Mouse (Mus musculus): Measurements from ENCODE around the gene Ptprr. TPM values are rescaled to one million over a fixed set of nuclear protein-coding genes. Genes with fewer than 3 reads are reported as not detected.

The Ptprr gene
- polyA plus RNA-seq, 1 experiment from 2014 or later = 25.6 TPM

GRCm38 (mm10) chr10:116266561-116267433, 248.8 kb downstream of the Ptprr start:
- Histone ChIP-seq H3K27ac (ENCODE audit: low read depth, low read length) (no peak overlapping the region), H3K9ac (ENCODE audit: low read depth, low read length) (no peak overlapping the region), H3K27me3 (replicated peaks; ENCODE audit: control insufficient read depth, insufficient read depth, low read length) (no peaks in the 10 kb centered on the region), H3K4me1 (ENCODE audit: control insufficient read depth, insufficient read depth, low read depth, low read length) (no peaks in the 10 kb centered on the region), H3K9me3 (ENCODE audit: control insufficient read depth, low read length) (no peaks in the 10 kb centered on the region), H3K4me3 (ENCODE audit: low read length) (no peak overlapping the region), H3K36me3 (ENCODE audit: control insufficient read depth, insufficient read depth, low read length) (no peaks in the 10 kb centered on the region), H3K4me2 (ENCODE audit: low read length) (no peak overlapping the region)
- 85% methylated on average over 15 of the region's 15 CpGs for WGBS
- ATAC-seq = no peak

DNA sequence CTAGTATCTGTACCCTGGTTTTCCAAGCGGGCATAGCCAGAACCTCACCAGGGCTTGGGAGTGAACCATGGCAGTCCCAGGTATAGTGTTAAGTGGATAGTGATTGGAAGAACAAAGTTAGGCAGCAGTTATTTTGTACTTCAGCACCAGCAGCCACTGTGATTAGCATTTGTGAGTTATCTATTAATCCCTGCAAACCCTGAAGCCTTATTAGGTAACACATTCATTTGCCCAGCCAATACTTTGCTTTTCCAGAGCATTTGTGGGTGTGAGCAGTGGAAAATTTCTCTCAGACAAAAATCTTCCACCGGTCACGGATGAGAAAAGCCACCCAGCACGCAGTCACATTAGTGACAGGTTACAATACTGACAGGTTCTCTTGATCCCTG, 249.4 kb downstream of the Ptprr start:
- no peak for ATAC-seq
- Histone ChIP-seq H3K36me3 (ENCODE audit: control insufficient read depth, insufficient read depth, low read length) (no peaks in the 10 kb centered on the region), H3K27me3 (replicated peaks; ENCODE audit: control insufficient read depth, insufficient read depth, low read length) (no peaks in the 10 kb centered on the region), H3K27ac (ENCODE audit: low read depth, low read length) (no peak overlapping the region), H3K4me2 (ENCODE audit: low read length) (no peak overlapping the region), H3K9ac (ENCODE audit: low read depth, low read length) (no peak overlapping the region), H3K9me3 (ENCODE audit: control insufficient read depth, low read length) (no peaks in the 10 kb centered on the region), H3K4me1 (ENCODE audit: control insufficient read depth, insufficient read depth, low read depth, low read length) (no peaks in the 10 kb centered on the region), H3K4me3 (ENCODE audit: low read length) (no peak overlapping the region)
- 66% methylated on average over 4 of the region's 4 CpGs for WGBS

GRCm38 (mm10) chr10:116268343-116268742, 250.3 kb downstream of the Ptprr start:
- H3K27me3 ChIP-seq (replicated peaks; ENCODE audit: control insufficient read depth, insufficient read depth, low read length) = no peaks in the 10 kb centered on the region
- no peak for ATAC-seq
- H3K4me1 ChIP-seq (ENCODE audit: control insufficient read depth, insufficient read depth, low read depth, low read length) = no peaks in the 10 kb centered on the region
- H3K9ac ChIP-seq (ENCODE audit: low read depth, low read length) = no peak overlapping the region
- no peak overlapping the region for H3K4me2 ChIP-seq (ENCODE audit: low read length)
- H3K27ac ChIP-seq (ENCODE audit: low read depth, low read length) = no peak overlapping the region
- no peaks in the 10 kb centered on the region for H3K9me3 ChIP-seq (ENCODE audit: control insufficient read depth, low read length)
- no peaks in the 10 kb centered on the region for H3K36me3 ChIP-seq (ENCODE audit: control insufficient read depth, insufficient read depth, low read length)
- 60% methylated on average over 4 of the region's 4 CpGs for WGBS
- no peak overlapping the region for H3K4me3 ChIP-seq (ENCODE audit: low read length)

DNA sequence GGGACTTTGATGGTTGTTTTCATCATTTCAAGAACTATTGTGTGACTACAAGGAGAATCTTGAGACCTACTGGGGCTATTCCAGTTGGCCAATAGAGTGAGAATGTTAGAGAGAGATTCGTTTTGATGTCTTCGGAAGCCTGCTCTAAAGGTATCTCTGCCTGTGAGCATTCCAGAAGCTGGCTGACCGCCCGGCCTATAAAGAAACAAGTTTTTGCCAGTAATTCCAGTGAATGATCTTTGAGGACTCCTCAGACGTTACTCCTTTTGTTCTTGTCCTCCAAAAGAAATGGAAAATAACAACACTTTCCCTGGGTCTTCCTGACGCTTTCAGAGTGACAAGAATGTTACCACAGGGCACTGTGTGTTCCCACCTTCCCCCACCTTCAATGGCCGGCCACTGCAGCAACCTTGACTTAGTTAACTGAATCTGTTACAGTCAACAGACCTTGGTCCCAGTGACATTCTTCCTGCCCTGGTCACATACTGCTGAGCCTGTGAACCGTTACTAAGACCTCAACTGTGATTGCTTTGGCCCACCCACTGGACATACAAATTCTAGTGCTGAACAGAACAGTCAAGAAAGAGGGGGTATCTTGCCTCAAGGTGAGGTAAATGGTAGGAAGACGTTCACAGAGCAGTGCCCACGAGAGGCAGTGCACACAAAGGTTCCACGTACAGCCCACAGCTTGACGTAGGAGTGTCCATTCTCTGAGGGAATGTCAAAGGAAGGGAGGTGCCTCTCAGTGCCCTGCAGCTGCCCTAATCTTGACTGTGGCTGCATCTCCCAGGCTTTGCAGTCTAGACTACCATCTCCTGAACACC, 252.8 kb downstream of the Ptprr start:
- Histone ChIP-seq H3K27me3 (replicated peaks; ENCODE audit: control insufficient read depth, insufficient read depth, low read length) (no peaks in the 10 kb centered on the region), H3K9ac (ENCODE audit: low read depth, low read length) (no peak overlapping the region), H3K4me3 (ENCODE audit: low read length) (no peak overlapping the region), H3K36me3 (ENCODE audit: control insufficient read depth, insufficient read depth, low read length) (no peaks in the 10 kb centered on the region), H3K27ac (ENCODE audit: low read depth, low read length) (peak overlapping the region; percentile 55), H3K9me3 (ENCODE audit: control insufficient read depth, low read length) (no peaks in the 10 kb centered on the region), H3K4me1 (ENCODE audit: control insufficient read depth, insufficient read depth, low read depth, low read length) (no peaks in the 10 kb centered on the region), H3K4me2 (ENCODE audit: low read length) (no peak overlapping the region)
- 75% methylated on average over 12 of the region's 12 CpGs for WGBS
- no peak for ATAC-seq

GRCm38 (mm10) chr10:116271470-116271915, 253.5 kb downstream of the Ptprr start:
- no peak overlapping the region for H3K9ac ChIP-seq (ENCODE audit: low read depth, low read length)

GRCm38 (mm10) chr10:116272156-116272555, 254.1 kb downstream of the Ptprr start:
- Histone ChIP-seq H3K4me3 (ENCODE audit: low read length) (no peak overlapping the region), H3K9ac (ENCODE audit: low read depth, low read length) (no peak overlapping the region), H3K4me1 (ENCODE audit: control insufficient read depth, insufficient read depth, low read depth, low read length) (no peaks in the 10 kb centered on the region), H3K4me2 (ENCODE audit: low read length) (no peak overlapping the region), H3K36me3 (ENCODE audit: control insufficient read depth, insufficient read depth, low read length) (no peaks in the 10 kb centered on the region), H3K27ac (ENCODE audit: low read depth, low read length) (no peak overlapping the region), H3K9me3 (ENCODE audit: control insufficient read depth, low read length) (no peaks in the 10 kb centered on the region), H3K27me3 (replicated peaks; ENCODE audit: control insufficient read depth, insufficient read depth, low read length) (no peaks in the 10 kb centered on the region)
- ATAC-seq = no peak
- WGBS = 80% methylated on average over 2 of the region's 3 CpGs

More at GRCm38 (mm10) chr10:116271470-116271915, 253.5 kb downstream of the Ptprr start:
- H3K27me3 ChIP-seq (replicated peaks; ENCODE audit: control insufficient read depth, insufficient read depth, low read length) = no peaks in the 10 kb centered on the region
- no peak overlapping the region for H3K4me2 ChIP-seq (ENCODE audit: low read length)
- no peak overlapping the region for H3K27ac ChIP-seq (ENCODE audit: low read depth, low read length)
- no peaks in the 10 kb centered on the region for H3K9me3 ChIP-seq (ENCODE audit: control insufficient read depth, low read length)
- no peak overlapping the region for H3K4me3 ChIP-seq (ENCODE audit: low read length)
- no peaks in the 10 kb centered on the region for H3K36me3 ChIP-seq (ENCODE audit: control insufficient read depth, insufficient read depth, low read length)
- H3K4me1 ChIP-seq (ENCODE audit: control insufficient read depth, insufficient read depth, low read depth, low read length) = no peaks in the 10 kb centered on the region
- no peak for ATAC-seq
- WGBS = 91% methylated on average over 10 of the region's 10 CpGs

GRCm38 (mm10) chr10:116275280-116275679, 257.3 kb downstream of the Ptprr start, which contains the start of gene Ptprb:
Gene Ptprb, plus strand, starts transcription at chr10:116275523.
- no peaks in the 10 kb centered on the region for H3K27me3 ChIP-seq (replicated peaks; ENCODE audit: control insufficient read depth, insufficient read depth, low read length)
- no peak within 1 kb of the TSS for H3K9ac ChIP-seq (ENCODE audit: low read depth, low read length)
- H3K4me3 ChIP-seq (ENCODE audit: low read length) = no peak within 1 kb of the TSS
- no peaks in the 10 kb centered on the region for H3K9me3 ChIP-seq (ENCODE audit: control insufficient read depth, low read length)
- H3K36me3 ChIP-seq (ENCODE audit: control insufficient read depth, insufficient read depth, low read length) = no peaks in the 10 kb centered on the region
- no peak for ATAC-seq
- no peaks in the 10 kb centered on the region for H3K4me1 ChIP-seq (ENCODE audit: control insufficient read depth, insufficient read depth, low read depth, low read length)
- 76% methylated on average over 7 of the region's 7 CpGs for WGBS
- no peak within 1 kb of the TSS for H3K4me2 ChIP-seq (ENCODE audit: low read length)
- H3K27ac ChIP-seq (ENCODE audit: low read depth, low read length) = no peak within 1 kb of the TSS

- Histone ChIP-seq H3K36me3 (ENCODE audit: control insufficient read depth, insufficient read depth, low read length) (no peaks in the 10 kb centered on the region), H3K4me2 (ENCODE audit: low read length) (no peak overlapping the region), H3K9ac (ENCODE audit: low read depth, low read length) (no peak overlapping the region), H3K27me3 (replicated peaks; ENCODE audit: control insufficient read depth, insufficient read depth, low read length) (no peaks in the 10 kb centered on the region), H3K9me3 (ENCODE audit: control insufficient read depth, low read length) (no peaks in the 10 kb centered on the region), H3K4me1 (ENCODE audit: control insufficient read depth, insufficient read depth, low read depth, low read length) (no peaks in the 10 kb centered on the region), H3K27ac (ENCODE audit: low read depth, low read length) (no peak overlapping the region), H3K4me3 (ENCODE audit: low read length) (no peak overlapping the region)
- WGBS = 85% methylated on average over 7 of the region's 7 CpGs
- ATAC-seq = no peak
Measured at GRCm38 (mm10) chr10:116286697-116287344, 268.8 kb downstream of the Ptprr start.

DNA sequence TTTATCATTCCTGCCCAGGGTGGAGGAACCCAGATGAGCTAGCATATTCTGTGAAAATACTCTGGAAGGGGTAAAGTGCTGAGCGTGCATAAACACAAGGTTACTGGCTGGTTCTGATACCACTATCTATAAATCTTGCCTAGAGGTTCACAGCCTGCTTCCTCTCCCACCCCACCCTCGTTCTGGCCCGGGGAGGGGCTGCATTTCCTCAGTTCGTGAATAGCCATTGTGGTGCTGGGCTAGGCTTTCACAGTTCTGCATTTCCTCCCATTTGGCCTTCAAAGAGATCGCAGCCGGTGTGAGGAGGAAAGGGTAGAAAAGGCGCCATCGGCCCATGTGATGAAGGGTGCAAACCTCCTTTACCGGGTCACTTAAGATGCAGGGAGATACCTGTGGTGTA, 270.1 kb downstream of the Ptprr start:
- Histone ChIP-seq H3K27ac (ENCODE audit: low read depth, low read length) (no peak overlapping the region; the same call in 1 of the 2 replicates), H3K4me2 (ENCODE audit: low read length) (no peak overlapping the region), H3K4me1 (ENCODE audit: control insufficient read depth, insufficient read depth, low read depth, low read length) (no peaks in the 10 kb centered on the region), H3K9ac (ENCODE audit: low read depth, low read length) (no peak overlapping the region), H3K36me3 (ENCODE audit: control insufficient read depth, insufficient read depth, low read length) (no peaks in the 10 kb centered on the region), H3K4me3 (ENCODE audit: low read length) (no peak overlapping the region), H3K9me3 (ENCODE audit: control insufficient read depth, low read length) (no peaks in the 10 kb centered on the region), H3K27me3 (replicated peaks; ENCODE audit: control insufficient read depth, insufficient read depth, low read length) (no peaks in the 10 kb centered on the region)
- ATAC-seq = no peak
- 72% methylated on average over 9 of the region's 9 CpGs for WGBS

Measured in hindbrain, embryonic 16.5 days (tissue).